Mouse (Mus musculus): ENCODE measurements around the gene Snd1.

DNA sequence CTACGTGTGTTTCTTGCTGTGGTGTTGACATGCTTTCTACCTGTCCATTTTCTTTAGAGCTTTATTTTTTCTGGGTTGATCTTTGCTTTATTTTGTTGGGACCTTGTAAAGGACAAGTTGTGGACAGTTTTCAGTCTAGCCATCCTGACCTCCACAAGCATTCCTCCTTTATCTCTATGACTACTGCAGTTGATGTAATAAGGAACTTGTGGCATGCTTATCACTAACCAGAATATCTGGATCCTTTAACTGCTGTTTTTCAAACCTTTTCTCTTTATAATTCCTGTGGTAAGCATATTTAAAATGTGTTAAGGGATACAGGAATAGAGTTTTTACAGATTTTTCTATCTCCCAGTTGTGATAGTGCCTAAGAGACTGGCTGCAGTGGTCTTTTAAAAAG, 204.0 kb downstream of the Snd1 start:
- TF ChIP-seq CTCF (IDR thresholded peaks at IDR 0.05; ENCODE audit: extremely low read depth, insufficient read depth, low read length) (no peak), POLR2A (IDR thresholded peaks at IDR 0.05; ENCODE audit: extremely low read depth, insufficient read depth, low read length) (no peak)
